Mouse (Mus musculus) CH12.LX (cell line): ENCODE measurements at regions not wholly inside any gene's neighbourhood (a gene's known extent, or its start where the extent isn't known, plus 50 kb on each side); places are given as distances from the start of the nearest gene placed in this dataset.
A peak's percentile ranks its signal among the peaks of the same experiment; 100 is the strongest.

ENCODE experiments used
- DNase-seq: peaks from one replicate; pipeline ENCODE4 v3.0.0-alpha.2; 2013; ENCODE audit errors: extremely low read depth
- H3K27ac ChIP-seq: 2 replicates; pipeline ENCODE4 v1.5.1; 2012; ENCODE audit warnings: low read depth, mild to moderate bottlenecking, control low read depth, moderate library complexity; ENCODE audit not compliant: insufficient read depth
- H3K27me3 ChIP-seq: replicated peaks from 2 replicates; pipeline ENCODE3; 2012; ENCODE audit warnings: inconsistent platforms
- H3K36me3 ChIP-seq, 2 experiments: replicated peaks in 1 of 2; 2 replicates each; pipeline versions ENCODE3 to v1.6.1; 2012; ENCODE audit warnings: inconsistent platforms in 1 of 2, low read length in 1 of 2, mild to moderate bottlenecking in 1 of 2, mixed read lengths in 1 of 2, moderate library complexity in 1 of 2; ENCODE audit not compliant: control insufficient read depth in 1 of 2, insufficient read depth in 1 of 2
- H3K4me1 ChIP-seq, 2 experiments: 2 replicates each; pipeline ENCODE4 v1.6.1; 2012; ENCODE audit warnings: inconsistent platforms in 1 of 2, moderate library complexity in 1 of 2; ENCODE audit not compliant: insufficient read depth in 2 of 2, control insufficient read depth in 1 of 2
- H3K4me2 ChIP-seq: 2 replicates; pipeline ENCODE4 v1.6.1; 2012; ENCODE audit warnings: low read depth, mild to moderate bottlenecking, control low read depth; ENCODE audit not compliant: poor library complexity, insufficient read depth, severe bottlenecking
- H3K4me3 ChIP-seq, 3 experiments: fragments of 150-350 bp in 1 of 3; sonication (generic) in 1 of 3; replicated peaks in 1 of 3; 2 replicates each; pipeline versions ENCODE3 to v1.5.1; 2011 to 2012; ENCODE audit warnings: low read depth in 2 of 3, low read length in 2 of 3, mild to moderate bottlenecking in 2 of 3, moderate library complexity in 2 of 3, control low read depth in 1 of 3, improper control_type of control experiment in 1 of 3, inconsistent platforms in 1 of 3, mixed read lengths in 1 of 3; ENCODE audit not compliant: poor library complexity in 1 of 3
- H3K79me2 ChIP-seq: replicated peaks from 2 replicates; pipeline ENCODE4 v1.6.1; 2012; ENCODE audit warnings: mild to moderate bottlenecking, moderate library complexity; ENCODE audit not compliant: control insufficient read depth, poor library complexity, insufficient read depth, severe bottlenecking; ENCODE audit errors: extremely low read depth
- H3K9ac ChIP-seq: 2 replicates; pipeline ENCODE4 v1.6.1; 2012; ENCODE audit warnings: low read depth, mild to moderate bottlenecking, control low read depth, moderate library complexity; ENCODE audit not compliant: insufficient read depth
- H3K9me3 ChIP-seq: replicated peaks from 2 replicates; pipeline ENCODE3; 2012; ENCODE audit warnings: low read length, inconsistent platforms, mixed read lengths
- BHLHE40 ChIP-seq: IDR thresholded peaks from 2 replicates; pipeline ENCODE4 v1.6.1; 2011; ENCODE audit warnings: mild to moderate bottlenecking, low read depth, low read length, improper control_type of control experiment
- CHD1 ChIP-seq: IDR thresholded peaks from 2 replicates; pipeline ENCODE4 v1.6.1; 2012; ENCODE audit warnings: low read depth, low read length, improper control_type of control experiment, inconsistent platforms
- CHD2 ChIP-seq: IDR thresholded peaks from 2 replicates; pipeline ENCODE4 v1.6.1; 2011; ENCODE audit warnings: low read length, improper control_type of control experiment
- CTCF ChIP-seq, 2 experiments: IDR thresholded peaks in 1 of 2; conservative IDR thresholded peaks in 1 of 2; 2 replicates each; pipeline ENCODE4 v1.5.1; 2011 to 2012; ENCODE audit warnings: low read depth in 2 of 2, low read length in 2 of 2, improper control_type of control experiment in 1 of 2, inconsistent platforms in 1 of 2, mild to moderate bottlenecking in 1 of 2, moderate library complexity in 1 of 2
- E2F4 ChIP-seq: IDR thresholded peaks from 2 replicates; pipeline ENCODE4 v1.6.1; 2011; ENCODE audit warnings: low read depth, low read length, improper control_type of control experiment; ENCODE audit not compliant: insufficient replicate concordance
- ELF1 ChIP-seq: IDR thresholded peaks from 2 replicates; pipeline ENCODE4 v1.6.1; 2014; ENCODE audit warnings: low read depth, mild to moderate bottlenecking, inconsistent platforms, low read length, improper control_type of control experiment
- EP300 ChIP-seq: IDR thresholded peaks from 2 replicates; pipeline ENCODE4 v1.6.1; 2011; ENCODE audit warnings: low read length, improper control_type of control experiment
- GABPA ChIP-seq: IDR thresholded peaks from 2 replicates; pipeline ENCODE4 v1.6.1; 2012; ENCODE audit warnings: low read depth, low read length, improper control_type of control experiment, inconsistent platforms; ENCODE audit not compliant: insufficient replicate concordance
- JUN ChIP-seq: IDR thresholded peaks from 2 replicates; pipeline ENCODE4 v1.6.1; 2011; ENCODE audit warnings: low read depth, mild to moderate bottlenecking, low read length, improper control_type of control experiment, moderate library complexity; ENCODE audit not compliant: insufficient read depth
- JUND ChIP-seq: conservative IDR thresholded peaks from 2 replicates; pipeline ENCODE4 v1.6.1; 2011; ENCODE audit warnings: low read depth, low read length, improper control_type of control experiment
- MAFK ChIP-seq: IDR thresholded peaks from 2 replicates; pipeline ENCODE4 v1.6.1; 2011; ENCODE audit warnings: low read length, improper control_type of control experiment; ENCODE audit not compliant: insufficient replicate concordance
- MAX ChIP-seq: IDR thresholded peaks from 2 replicates; pipeline ENCODE4 v1.6.1; 2011; ENCODE audit warnings: low read length, improper control_type of control experiment
- MAZ ChIP-seq: IDR thresholded peaks from 2 replicates; pipeline ENCODE4 v1.6.1; 2012; ENCODE audit warnings: low read depth, mild to moderate bottlenecking, inconsistent platforms, low read length, improper control_type of control experiment, moderate library complexity
- MYC ChIP-seq: IDR thresholded peaks from 2 replicates; pipeline ENCODE4 v1.6.1; 2011; ENCODE audit warnings: low read depth, mild to moderate bottlenecking, improper control_type of control experiment, low read length
- NELFE ChIP-seq: IDR thresholded peaks from 2 replicates; pipeline ENCODE4 v1.6.1; 2011; ENCODE audit warnings: low read depth, low read length, improper control_type of control experiment
- NRF1 ChIP-seq: IDR thresholded peaks from 2 replicates; pipeline ENCODE4 v1.6.1; 2014; ENCODE audit warnings: low read depth, mild to moderate bottlenecking, inconsistent platforms, low read length, improper control_type of control experiment, moderate library complexity
- POLR2AphosphoS2 ChIP-seq: IDR thresholded peaks from 2 replicates; pipeline ENCODE4 v1.6.1; 2011; ENCODE audit warnings: low read depth, low read length, improper control_type of control experiment
- RAD21 ChIP-seq: IDR thresholded peaks from 2 replicates; pipeline ENCODE4 v1.6.1; 2011; ENCODE audit warnings: low read depth, mild to moderate bottlenecking, low read length, improper control_type of control experiment, moderate library complexity
- RCOR1 ChIP-seq: conservative IDR thresholded peaks from 2 replicates; pipeline ENCODE4 v1.6.1; 2012; ENCODE audit warnings: low read depth, mild to moderate bottlenecking, inconsistent platforms, low read length, improper control_type of control experiment
- SIN3A ChIP-seq: IDR thresholded peaks from 2 replicates; pipeline ENCODE4 v1.6.1; 2012; ENCODE audit warnings: low read length, improper control_type of control experiment, inconsistent platforms
- SMC3 ChIP-seq: IDR thresholded peaks from 2 replicates; pipeline ENCODE4 v1.6.1; 2011; ENCODE audit warnings: low read depth, low read length, improper control_type of control experiment
- TBP ChIP-seq: conservative IDR thresholded peaks from 2 replicates; pipeline ENCODE4 v1.6.1; 2011; ENCODE audit warnings: low read depth, low read length, improper control_type of control experiment
- USF1 ChIP-seq: IDR thresholded peaks from 2 replicates; pipeline ENCODE4 v1.6.1; 2014; ENCODE audit warnings: low read depth, mild to moderate bottlenecking, inconsistent platforms, low read length, improper control_type of control experiment
- USF2 ChIP-seq: conservative IDR thresholded peaks from 2 replicates; pipeline ENCODE4 v1.6.1; 2011; ENCODE audit warnings: low read depth, low read length, improper control_type of control experiment
- ZC3H11A ChIP-seq: IDR thresholded peaks from 2 replicates; pipeline ENCODE4 v1.6.1; 2012; ENCODE audit warnings: low read depth, mild to moderate bottlenecking, inconsistent platforms, low read length, improper control_type of control experiment
- ZKSCAN1 ChIP-seq: IDR thresholded peaks from 2 replicates; pipeline ENCODE4 v1.6.1; 2012; ENCODE audit warnings: low read depth, inconsistent platforms, low read length, improper control_type of control experiment, borderline replicate concordance
- dilution Hi-C: fragments of 300-500 bp; cut with MboI; formaldehyde crosslinking; loops from 2 replicates; pipeline ENCODE4 v1.14.3; 2020; ENCODE audit warnings: low sequenced_read_pairs; ENCODE audit not compliant: extremely low pct_unique_long_range_greater_than_20kb, extremely low pct_ligation_motif_present
- in situ Hi-C: fragments of 300-500 bp; cut with MboI; formaldehyde crosslinking; loops from 3 replicates; pipeline ENCODE4 v1.14.3; 2019; ENCODE audit warnings: low sequenced_read_pairs, low pct_ligation_motif_present, low pct_unique_long_range_greater_than_20kb, mixed read lengths

- no peak overlapping the region for H3K27ac ChIP-seq
- dilution Hi-C loops: no loop called here
Measured at GRCm38 (mm10) chr7:123059718-123060337, 63.9 kb upstream of the Tnrc6a start.

GRCm38 (mm10) chr7:123063264-123064011, 60.2 kb upstream of the Tnrc6a start:
- Histone ChIP-seq H3K9me3 (peaks cover 5% of the 10 kb centered on the region), H3K36me3 (no peaks in the 10 kb centered on the region), H3K27ac (no peak overlapping the region), H3K9ac (no peak overlapping the region), H3K4me3 (no peak overlapping the region), H3K27me3 (no peaks in the 10 kb centered on the region), H3K4me1 (0 out of 4 replicates have a peak, but pooled peaks cover 0 to 2% of the 10 kb centered on the region in 2 experiments), H3K4me2 (no peak overlapping the region), H3K79me2 (no peaks in the 10 kb centered on the region)
- in situ Hi-C loops: no loop called here
- DNase-seq: no peak
- dilution Hi-C loops: no loop called here
- TF ChIP-seq ELF1 (no peak), NELFE (no peak), NRF1 (no peak), TBP (no peak), RAD21 (no peak)

More at GRCm38 (mm10) chr7:123059718-123060337, 63.9 kb upstream of the Tnrc6a start:
- no peak overlapping the region for H3K4me3 ChIP-seq
- TF ChIP-seq MAFK (peak; percentile 52; the same call in 1 of the 2 replicates), RCOR1 (no peak)
- H3K9ac ChIP-seq: no peak overlapping the region
- in situ Hi-C loops: no loop called here
- no peaks in the 10 kb centered on the region for H3K79me2 ChIP-seq
- no peaks in the 10 kb centered on the region for H3K36me3 ChIP-seq
- H3K4me1 ChIP-seq: 0 out of 4 replicates have a peak, but pooled peaks cover 0 to 2% of the 10 kb centered on the region in 2 experiments
- no peaks in the 10 kb centered on the region for H3K27me3 ChIP-seq
- DNase-seq: no peak
- peaks cover 5% of the 10 kb centered on the region for H3K9me3 ChIP-seq
- H3K4me2 ChIP-seq: no peak overlapping the region

GRCm38 (mm10) chr7:123065951-123066351, 57.7 kb upstream of the Tnrc6a start:
- dilution Hi-C loops (no loop called here), in situ Hi-C loops (no loop called here)

More at GRCm38 (mm10) chr7:123065951-123066351, 57.7 kb upstream of the Tnrc6a start:
- Histone ChIP-seq H3K79me2 (no peaks in the 10 kb centered on the region), H3K36me3 (no peaks in the 10 kb centered on the region)
- no peak for TF ChIP-seq MAX
- TF ChIP-seq CTCF (conservative IDR thresholded peaks at IDR 0.05 in 1 of 2, IDR thresholded peaks at IDR 0.05 in 1 of 2; ENCODE audit: low read depth in 2 of 2, low read length in 2 of 2): no peak
- TF ChIP-seq CHD1: no peak
- TF ChIP-seq ZC3H11A: no peak
- TF ChIP-seq JUN: no peak
- TF ChIP-seq USF1: no peak
- no peak for TF ChIP-seq GABPA
- TF ChIP-seq BHLHE40: no peak
- no peak for TF ChIP-seq SMC3
- TF ChIP-seq USF2: no peak
- TF ChIP-seq RAD21: no peak
- TF ChIP-seq EP300: no peak
- no peak for TF ChIP-seq E2F4
- no peak for TF ChIP-seq MAZ
- no peak for TF ChIP-seq SIN3A
- TF ChIP-seq POLR2AphosphoS2: no peak
- no peak for TF ChIP-seq MYC
- no peak for TF ChIP-seq ZKSCAN1
- TF ChIP-seq CHD2: no peak
- TF ChIP-seq JUND: no peak
- TF ChIP-seq, all 38 proteins: peak for 0
- Histone ChIP-seq H3K4me1 (no peaks in the 10 kb centered on the region), H3K27me3 (no peaks in the 10 kb centered on the region), H3K9me3 (peaks cover 5% of the 10 kb centered on the region), H3K9ac (no peak overlapping the region), H3K4me2 (no peak overlapping the region), H3K27ac (no peak overlapping the region), H3K4me3 (no peak overlapping the region)
- DNase-seq: no peak
